Mouse (Mus musculus): ENCODE results near the gene Pyurf. TPM values are rescaled to one million over a fixed set of nuclear protein-coding genes. Genes with fewer than 3 reads are reported as not detected.

Pyurf gene
- 1 to 10 TPM; 4.8 to 6.5 TPM for polyA plus RNA-seq (2017; shearing (Covaris generic))

DNA sequence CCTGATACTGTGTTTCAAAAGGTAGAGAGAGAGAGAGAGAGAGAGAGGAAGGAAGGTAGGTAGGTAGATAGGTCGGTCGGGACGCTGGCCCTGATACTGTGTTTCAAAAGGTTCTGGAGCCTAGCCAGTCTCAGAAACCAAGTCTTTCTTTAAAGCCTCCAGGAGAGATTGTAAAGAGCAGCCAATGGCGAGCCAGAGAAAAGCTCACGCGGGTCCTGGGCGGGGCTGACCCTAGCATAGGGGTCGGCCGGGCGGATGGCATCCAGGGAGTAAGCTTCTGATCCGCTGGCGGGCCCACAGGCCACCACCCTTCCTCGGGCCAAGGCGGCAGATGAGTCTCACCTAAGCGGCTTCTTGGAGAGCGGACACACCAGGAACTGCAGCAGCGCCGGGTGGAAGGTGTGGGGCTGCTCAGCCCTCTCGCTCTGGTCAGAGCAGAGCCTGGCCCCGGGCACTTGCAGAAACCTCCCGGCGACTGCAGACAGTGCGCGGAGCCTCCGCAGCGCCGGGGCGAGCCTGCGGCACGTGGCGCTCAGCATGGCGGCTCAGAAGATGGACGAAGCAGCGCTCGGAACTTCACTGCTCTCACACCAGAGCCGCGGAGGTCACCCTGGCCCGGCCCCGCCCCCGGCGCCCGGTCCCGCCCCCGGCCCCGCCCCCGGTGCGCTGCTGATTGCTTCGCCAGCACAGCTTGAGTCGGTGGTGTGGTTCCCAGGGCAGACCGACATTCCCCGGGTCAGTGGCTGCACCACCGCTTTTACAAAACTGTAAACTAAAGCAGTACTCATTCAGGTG is at the start of gene Pyurf:
TSS of gene Pyurf (minus strand) at position 612 of the 795 bp plus-strand sequence.

DNA sequence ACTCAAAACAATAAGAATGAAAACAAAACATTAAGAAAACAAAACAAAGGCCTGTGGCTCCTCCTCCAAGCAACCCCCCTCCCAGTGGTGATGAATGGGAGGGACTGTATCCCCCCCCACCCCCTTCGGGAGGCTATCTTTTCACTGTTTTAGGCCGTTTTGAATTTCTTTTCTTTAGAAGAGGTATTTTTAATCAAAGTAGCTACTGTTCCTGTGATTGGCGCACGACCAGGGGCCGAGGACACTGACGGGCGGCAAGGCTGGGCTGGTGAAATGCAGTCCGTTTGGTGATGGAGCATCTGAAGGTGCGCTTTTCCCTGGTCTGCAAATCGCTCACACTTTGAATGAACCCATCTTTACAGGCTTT is 10.5 kb upstream of the Pyurf start, which contains the start of gene Lancl2:
TSS of gene Lancl2 (plus strand) at position 165 of the 367 bp plus-strand sequence.

Other genes starting within 250 kb of the Pyurf start
- gene Ppm1k, start 156.6 kb downstream of the Pyurf start, polyA plus RNA-seq (2017; shearing (Covaris generic)), result 10 to 100 TPM in 1 of 2 experiments, 1 to 10 TPM in 1; 8.4 to 13.2 TPM
- 10 to 100 TPM; 21.4 to 25.6 TPM for gene Herc6, start 111.1 kb downstream of the Pyurf start, polyA plus RNA-seq (2017; shearing (Covaris generic))
- gene Lancl2, start 10.5 kb upstream of the Pyurf start, polyA plus RNA-seq (2017; shearing (Covaris generic)), result 10 to 100 TPM in 1 of 2 experiments, 1 to 10 TPM in 1; 9.4 to 10.8 TPM
- 10 to 100 TPM; 17.0 to 20.3 TPM for gene Vopp1, start 133.1 kb upstream of the Pyurf start, polyA plus RNA-seq (2017; shearing (Covaris generic))
- not detected for gene Vmn1r21, start 158.3 kb upstream of the Pyurf start, polyA plus RNA-seq (2017; shearing (Covaris generic))
- under 1 TPM in 1 of 2 experiments, not detected in 1; 0.11 TPM for gene Vmn1r22, start 215.9 kb upstream of the Pyurf start, polyA plus RNA-seq (2017; shearing (Covaris generic))
- gene Vmn1r23, start 234.8 kb upstream of the Pyurf start, polyA plus RNA-seq (2017; shearing (Covaris generic)), result not detected

Measured in activated CD4-positive, CD25-positive, alpha-beta regulatory T cell (primary cell).